Mouse (Mus musculus) forebrain, embryonic 11.5 days (tissue): ENCODE results near the gene Selenof. TPM values are rescaled to one million over a fixed set of nuclear protein-coding genes. Genes with fewer than 3 reads are reported as not detected.
A peak's percentile ranks its signal among the peaks of the same experiment; 100 is the strongest.

Experiments used
- ATAC-seq: fragments of 200-750 bp; cut with Nextera tagmentation; replicated peaks from 2 replicates; pipeline ENCODE4 v1.8.0; 2017; ENCODE audit warnings: moderate TSS enrichment; ENCODE audit not compliant: low FRiP score
- DNase-seq: peaks from one replicate; pipeline ENCODE4 v3.0.0-alpha.2; 2017; ENCODE audit warnings: low spot score
- H3K27ac ChIP-seq: fragments of 300-500 bp; sonication (generic); 2 replicates; pipeline ENCODE4 v1.5.1; 2014; ENCODE audit warnings: low read depth, low read length
- H3K27me3 ChIP-seq: fragments of 300-500 bp; sonication (generic); 2 replicates; pipeline ENCODE4 v1.6.1; 2014; ENCODE audit warnings: mild to moderate bottlenecking, low read length, mixed read lengths; ENCODE audit not compliant: control insufficient read depth, insufficient read depth
- H3K36me3 ChIP-seq: fragments of 300-500 bp; sonication (generic); 2 replicates; pipeline ENCODE4 v1.6.1; 2014; ENCODE audit warnings: mild to moderate bottlenecking, low read length, moderate library complexity, mixed read lengths; ENCODE audit not compliant: control insufficient read depth, insufficient read depth
- H3K4me1 ChIP-seq: fragments of 300-500 bp; sonication (generic); replicated peaks from 2 replicates; pipeline ENCODE4 v1.6.1; 2014; ENCODE audit warnings: low read length, mixed read lengths; ENCODE audit not compliant: control insufficient read depth, insufficient read depth
- H3K4me2 ChIP-seq: fragments of 300-500 bp; sonication (generic); 2 replicates; pipeline ENCODE4 v1.6.1; 2014; ENCODE audit warnings: low read depth, mild to moderate bottlenecking, low read length, moderate library complexity, mixed read lengths; ENCODE audit not compliant: severe bottlenecking
- H3K4me3 ChIP-seq: fragments of 300-500 bp; sonication (generic); 2 replicates; pipeline ENCODE4 v1.5.1; 2014; ENCODE audit warnings: low read depth, low read length
- H3K9ac ChIP-seq: fragments of 300-500 bp; sonication (generic); 2 replicates; pipeline ENCODE4 v1.6.1; 2014; ENCODE audit warnings: low read length
- H3K9me3 ChIP-seq: fragments of 300-500 bp; sonication (generic); 2 replicates; pipeline ENCODE4 v1.6.1; 2016; ENCODE audit warnings: low read length, mixed read lengths; ENCODE audit not compliant: control insufficient read depth
- WGBS: fragments of 180-500 bp; shearing (Covaris S2); extraction: QIAGEN DNeasy Blood & Tissue Kit; methylation state at CpG from one replicate; pipeline ENCODE4 v1.1.7; 2014; 5-methylcytosine and 5-hydroxymethylcytosine counted together
- polyA plus RNA-seq: library from polyadenylated mRNA; unstranded; fragments of >200 nt; fragmentation: Nextera tagmentation; extraction: Ambion mirVana; gene quantifications from 2 replicates; pipeline ENCODE4 v1.2.1, GENCODE M21; 2014

Gene Selenof
- polyA plus RNA-seq, 1 experiment from 2014 or later: 409 TPM

DNA sequence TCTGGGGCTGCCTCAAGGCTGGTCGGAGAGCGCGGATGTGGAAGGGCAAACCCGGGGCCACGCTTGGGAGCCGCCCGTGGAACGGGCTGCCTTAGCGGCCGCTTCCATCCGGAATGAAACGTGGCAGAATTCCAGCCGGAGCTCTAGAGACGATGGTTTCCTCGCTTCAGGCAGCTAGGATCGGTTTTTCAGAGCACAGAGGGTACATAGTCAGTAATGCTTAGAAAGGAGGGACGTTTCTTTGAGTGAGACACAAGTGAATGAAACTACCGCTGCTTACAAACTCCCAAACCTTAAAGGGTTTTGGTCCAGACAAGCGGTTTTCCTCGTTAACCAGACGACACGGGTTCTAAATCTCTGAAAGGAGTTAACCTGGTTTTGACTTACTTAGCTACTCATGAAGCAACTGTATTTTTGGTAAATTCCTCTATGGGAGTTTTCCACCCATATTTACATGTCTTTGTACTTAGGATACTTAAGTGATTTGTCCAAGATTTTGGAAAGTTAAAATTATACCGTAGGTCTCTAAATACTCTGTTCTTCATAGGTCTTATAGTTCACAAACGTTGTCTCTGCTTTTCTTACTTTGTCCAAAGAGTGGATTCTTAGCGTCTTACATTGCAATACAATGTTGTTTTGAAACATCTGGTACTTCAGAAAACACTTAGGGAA, 848 bp downstream of the Selenof start:
- Histone ChIP-seq H3K27me3 (no peaks in the 10 kb centered on the region), H3K4me2 (peak overlapping the region; percentile 51), H3K9ac (peak overlapping the region; percentile 90), H3K27ac (peak overlapping the region; percentile 94), H3K4me3 (peak overlapping the region; percentile 86), H3K36me3 (peaks cover 3% of the 10 kb centered on the region; the same call in 1 of the 2 replicates), H3K9me3 (no peaks in the 10 kb centered on the region), H3K4me1 (peaks cover 8% of the 10 kb centered on the region)
- 2% methylated on average over 25 of the region's 25 CpGs for WGBS
- DNase-seq (no peak), ATAC-seq (no peak)

- no peak overlapping the region for H3K4me3 ChIP-seq
- 88% methylated on average over 7 of the region's 7 CpGs for WGBS
- no peak overlapping the region for H3K27ac ChIP-seq
- peaks cover 3% of the 10 kb centered on the region; the same call in 1 of the 2 replicates for H3K36me3 ChIP-seq
- no peak overlapping the region for H3K9ac ChIP-seq
- H3K9me3 ChIP-seq: no peaks in the 10 kb centered on the region
- H3K4me1 ChIP-seq: peaks cover 8% of the 10 kb centered on the region
- ATAC-seq (no peak), DNase-seq (no peak)
- H3K4me2 ChIP-seq: no peak overlapping the region
- H3K27me3 ChIP-seq: no peaks in the 10 kb centered on the region
These were observed 4.2 kb downstream of the Selenof start for GRCm38 (mm10) chr3:144574256-144574655.

DNA sequence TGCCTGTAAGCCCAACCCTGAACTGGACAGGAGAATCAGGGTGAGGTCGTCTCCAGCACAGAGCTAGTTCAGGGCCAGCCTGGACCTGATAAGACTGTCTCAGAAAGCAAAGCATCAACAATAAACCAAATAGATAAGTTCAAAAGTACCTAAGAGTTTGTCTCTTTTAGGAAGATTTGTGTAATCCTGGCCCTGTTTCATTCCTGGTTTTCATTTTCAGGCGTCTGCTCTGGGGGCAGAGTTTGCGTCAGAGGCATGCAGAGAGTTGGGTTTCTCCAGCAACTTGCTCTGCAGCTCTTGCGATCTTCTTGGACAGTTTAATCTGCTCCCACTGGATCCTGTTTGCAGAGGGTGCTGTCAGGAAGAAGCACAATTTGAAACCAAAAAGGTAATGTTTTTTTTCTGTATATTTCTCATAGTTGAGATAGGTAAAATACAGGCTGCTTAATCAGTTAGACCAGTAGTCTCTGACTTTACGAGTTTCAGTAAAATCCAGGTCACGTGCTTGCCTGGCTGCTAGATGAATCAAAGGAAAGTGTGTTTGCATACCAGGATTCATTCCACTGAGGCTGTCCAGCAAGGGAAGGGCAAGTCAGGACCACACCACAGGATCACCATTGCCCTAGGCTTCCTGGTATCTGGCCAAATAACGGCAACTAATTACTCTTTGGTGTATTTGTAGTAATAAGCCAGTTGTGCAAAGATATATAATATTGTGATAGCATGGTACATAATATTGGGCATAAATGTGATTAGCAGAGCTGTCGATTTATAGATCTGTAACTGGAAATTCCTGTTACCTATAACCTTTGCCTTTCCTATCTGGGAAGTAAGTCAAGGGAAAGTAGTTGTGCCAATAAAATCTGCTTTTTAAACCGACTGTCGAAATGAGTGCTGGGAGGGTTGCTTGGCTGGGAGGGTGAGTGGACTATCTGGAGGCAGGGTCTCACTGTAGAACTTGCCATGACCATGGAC, 7.5 kb downstream of the Selenof start:
- H3K36me3 ChIP-seq: peaks cover 8% of the 10 kb centered on the region; the same call in 1 of the 2 replicates
- no peak overlapping the region for H3K27ac ChIP-seq
- no peak overlapping the region for H3K4me2 ChIP-seq
- ATAC-seq (no peak), DNase-seq (no peak)
- no peak overlapping the region for H3K9ac ChIP-seq
- no peaks in the 10 kb centered on the region for H3K27me3 ChIP-seq
- no peak overlapping the region for H3K4me3 ChIP-seq
- WGBS: 90% methylated on average over 10 of the region's 10 CpGs
- no peaks in the 10 kb centered on the region for H3K4me1 ChIP-seq
- H3K9me3 ChIP-seq: no peaks in the 10 kb centered on the region

GRCm38 (mm10) chr3:144578921-144579320, 8.8 kb downstream of the Selenof start:
- H3K36me3 ChIP-seq: peaks cover 5% of the 10 kb centered on the region; the same call in 1 of the 2 replicates
- H3K4me1 ChIP-seq: no peaks in the 10 kb centered on the region
- ATAC-seq (no peak), DNase-seq (no peak)
- H3K27ac ChIP-seq: no peak overlapping the region
- H3K27me3 ChIP-seq: no peaks in the 10 kb centered on the region
- H3K9me3 ChIP-seq: no peaks in the 10 kb centered on the region
- H3K4me3 ChIP-seq: no peak overlapping the region
- H3K4me2 ChIP-seq: no peak overlapping the region
- H3K9ac ChIP-seq: no peak overlapping the region
- 93% methylated on average over 4 of the region's 4 CpGs for WGBS

- no peak for DNase-seq
- Histone ChIP-seq H3K9me3 (no peaks in the 10 kb centered on the region), H3K27ac (no peak overlapping the region), H3K36me3 (peaks cover 5% of the 10 kb centered on the region; the same call in 1 of the 2 replicates), H3K4me3 (no peak overlapping the region), H3K9ac (no peak overlapping the region), H3K4me1 (no peaks in the 10 kb centered on the region), H3K4me2 (no peak overlapping the region), H3K27me3 (no peaks in the 10 kb centered on the region)
- no peak for ATAC-seq
- WGBS: 86% methylated on average over 5 of the region's 5 CpGs
These were observed 9.7 kb downstream of the Selenof start for GRCm38 (mm10) chr3:144579796-144580195.

DNA sequence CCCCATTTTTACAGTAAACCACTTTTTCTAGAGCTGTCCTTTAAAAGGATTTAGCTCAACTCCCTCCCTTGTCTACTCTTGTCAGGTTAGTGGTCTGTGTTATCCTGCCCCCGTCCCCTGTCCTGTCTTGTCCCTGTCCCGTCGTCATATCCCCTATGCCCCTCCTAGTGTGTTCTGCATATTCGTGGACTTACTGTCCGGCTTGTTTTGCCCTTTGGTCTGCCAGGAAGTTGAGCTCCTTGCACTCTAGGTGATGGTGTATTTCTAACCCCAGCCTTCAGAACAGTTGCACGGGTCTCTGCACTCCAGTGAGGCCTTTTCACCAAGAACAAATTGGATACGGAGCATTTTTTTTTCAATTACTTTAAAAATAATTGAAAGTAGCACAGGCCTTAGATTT, 10.2 kb downstream of the Selenof start:
- H3K4me1 ChIP-seq: no peaks in the 10 kb centered on the region
- no peak for DNase-seq
- no peaks in the 10 kb centered on the region for H3K9me3 ChIP-seq
- WGBS: 91% methylated on average over 7 of the region's 7 CpGs
- no peak overlapping the region for H3K4me3 ChIP-seq
- H3K27me3 ChIP-seq: no peaks in the 10 kb centered on the region
- H3K36me3 ChIP-seq: peaks cover 5% of the 10 kb centered on the region; the same call in 1 of the 2 replicates
- H3K9ac ChIP-seq: no peak overlapping the region
- H3K4me2 ChIP-seq: no peak overlapping the region
- H3K27ac ChIP-seq: no peak overlapping the region
- ATAC-seq: no peak

- Histone ChIP-seq H3K4me3 (no peak overlapping the region), H3K4me1 (no peaks in the 10 kb centered on the region), H3K36me3 (peaks cover 5% of the 10 kb centered on the region; the same call in 1 of the 2 replicates), H3K4me2 (no peak overlapping the region), H3K27ac (no peak overlapping the region), H3K27me3 (no peaks in the 10 kb centered on the region), H3K9me3 (no peaks in the 10 kb centered on the region), H3K9ac (no peak overlapping the region)
- DNase-seq (no peak), ATAC-seq (no peak)
- 98% methylated on average over 3 of the region's 3 CpGs for WGBS
These were observed 11.7 kb downstream of the Selenof start for GRCm38 (mm10) chr3:144581842-144582241.

GRCm38 (mm10) chr3:144582306-144582705, 12.2 kb downstream of the Selenof start:
- Histone ChIP-seq H3K9ac (no peak overlapping the region), H3K9me3 (no peaks in the 10 kb centered on the region), H3K27ac (no peak overlapping the region), H3K4me3 (no peak overlapping the region), H3K4me2 (no peak overlapping the region), H3K27me3 (no peaks in the 10 kb centered on the region), H3K4me1 (no peaks in the 10 kb centered on the region), H3K36me3 (peaks cover 7% of the 10 kb centered on the region)
- WGBS: 89% methylated on average over 4 of the region's 4 CpGs
- DNase-seq (no peak), ATAC-seq (no peak)
